Mouse (Mus musculus): ENCODE data around the gene Rnpepl1. TPM values are rescaled to one million over a fixed set of nuclear protein-coding genes. Genes with fewer than 3 reads are reported as not detected.
"Not testable (repeated sequence)": the region's sequence is repeated elsewhere in the genome, so short reads cannot be mapped to it uniquely, and the experiment has no call there.

Rnpepl1 gene
- polyA plus RNA-seq, 1 experiment from 2014 or later = 14.3 TPM

GRCm38 (mm10) chr1:92947966-92948365 lies 37.4 kb downstream of the Rnpepl1 start:
- no peak overlapping the region for H3K4me2 ChIP-seq (ENCODE audit: low read depth, low read length)
- 94% methylated on average over 3 of the region's 3 CpGs for WGBS
- no peaks in the 10 kb centered on the region for H3K27me3 ChIP-seq (replicated peaks; ENCODE audit: control insufficient read depth, insufficient read depth, low read length)
- no peak for ATAC-seq
- peaks cover 9% of the 10 kb centered on the region; the same call in 1 of the 2 replicates for H3K36me3 ChIP-seq (ENCODE audit: control insufficient read depth, insufficient read depth, low read length)
- no peaks in the 10 kb centered on the region for H3K9me3 ChIP-seq (ENCODE audit: control insufficient read depth, low read length)
- no peak overlapping the region for H3K9ac ChIP-seq (ENCODE audit: low read depth, low read length)
- peaks cover 15% of the 10 kb centered on the region; the same call in 1 of the 2 replicates for H3K4me1 ChIP-seq (ENCODE audit: control insufficient read depth, insufficient read depth, low read length)
- H3K4me3 ChIP-seq (ENCODE audit: low read length) = no peak overlapping the region
- H3K27ac ChIP-seq (ENCODE audit: low read length) = no peak overlapping the region

- WGBS = 57% methylated on average over 6 of the region's 6 CpGs
- peaks cover 5% of the 10 kb centered on the region; the same call in 1 of the 2 replicates for H3K36me3 ChIP-seq (ENCODE audit: control insufficient read depth, insufficient read depth, low read length)
- H3K9ac ChIP-seq (ENCODE audit: low read depth, low read length) = peak overlapping the region; percentile 59
- no peaks in the 10 kb centered on the region for H3K9me3 ChIP-seq (ENCODE audit: control insufficient read depth, low read length)
- 0 out of 2 replicates have a peak, but pooled peaks have one; percentile 8 for ATAC-seq
- peak overlapping the region; percentile 55 for H3K4me2 ChIP-seq (ENCODE audit: low read depth, low read length)
- H3K4me3 ChIP-seq (ENCODE audit: low read length) = peak overlapping the region; percentile 49
- H3K27ac ChIP-seq (ENCODE audit: low read length) = peak overlapping the region; percentile 77
- H3K27me3 ChIP-seq (replicated peaks; ENCODE audit: control insufficient read depth, insufficient read depth, low read length) = no peaks in the 10 kb centered on the region
- peaks cover 15% of the 10 kb centered on the region; the same call in 1 of the 2 replicates for H3K4me1 ChIP-seq (ENCODE audit: control insufficient read depth, insufficient read depth, low read length)
Measured at GRCm38 (mm10) chr1:92949426-92949825, 38.8 kb downstream of the Rnpepl1 start.

DNA sequence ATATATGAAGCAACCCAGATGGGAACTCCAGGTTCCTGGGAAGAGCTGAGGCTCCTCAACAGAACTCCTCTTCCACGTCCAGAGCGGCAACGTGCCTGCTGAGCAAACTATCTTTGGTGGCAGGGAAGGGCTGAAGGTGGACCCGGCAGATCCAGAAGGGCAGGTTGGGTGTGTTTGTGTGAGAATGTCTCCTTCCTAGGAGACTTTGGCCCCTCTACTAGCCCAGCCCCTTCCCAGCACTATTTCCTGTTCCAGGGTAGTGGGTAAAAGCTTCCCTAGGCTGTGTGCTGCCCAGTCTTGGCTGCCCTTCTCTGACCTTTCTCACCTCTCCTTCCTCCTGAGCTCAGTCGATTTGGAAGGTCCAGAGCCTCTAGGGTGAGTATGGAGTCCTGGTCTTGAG lies 40.0 kb downstream of the Rnpepl1 start, which contains the start of gene Gpr35:
TSS of gene Gpr35 (plus strand) at position 259 of the 400 bp plus-strand sequence.
- peak within 1 kb of the TSS; percentile 49 for H3K4me3 ChIP-seq (ENCODE audit: low read length)
- H3K36me3 ChIP-seq (ENCODE audit: control insufficient read depth, insufficient read depth, low read length) = peaks cover 5% of the 10 kb centered on the region; the same call in 1 of the 2 replicates
- WGBS = 54% methylated on average over 5 of the region's 5 CpGs
- H3K9ac ChIP-seq (ENCODE audit: low read depth, low read length) = peak within 1 kb of the TSS; percentile 68
- no peaks in the 10 kb centered on the region for H3K9me3 ChIP-seq (ENCODE audit: control insufficient read depth, low read length)
- ATAC-seq = peak; percentile 95
- H3K4me2 ChIP-seq (ENCODE audit: low read depth, low read length) = peak within 1 kb of the TSS; percentile 55
- H3K4me1 ChIP-seq (ENCODE audit: control insufficient read depth, insufficient read depth, low read length) = peaks cover 15% of the 10 kb centered on the region; the same call in 1 of the 2 replicates
- H3K27ac ChIP-seq (ENCODE audit: low read length) = peak within 1 kb of the TSS; percentile 77
- no peaks in the 10 kb centered on the region for H3K27me3 ChIP-seq (replicated peaks; ENCODE audit: control insufficient read depth, insufficient read depth, low read length)

DNA sequence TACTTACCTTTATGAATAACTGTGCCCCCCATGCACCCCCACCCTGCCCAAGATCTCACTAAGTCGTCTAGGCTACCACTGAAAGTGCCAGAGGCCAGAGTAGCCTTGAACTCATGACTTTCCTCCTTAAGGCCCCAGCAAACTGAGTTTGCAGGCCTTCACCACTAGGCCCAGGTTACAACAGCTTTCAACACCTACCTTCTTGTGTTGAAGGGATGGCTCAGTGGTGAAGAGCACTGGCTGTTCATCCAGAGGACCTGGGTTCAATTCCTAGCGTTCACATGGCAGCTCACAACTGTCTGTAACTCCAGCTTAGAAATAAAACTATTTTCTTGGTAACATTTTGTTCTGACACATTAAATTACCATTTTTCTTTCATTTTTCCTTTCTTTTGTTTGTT lies 43.1 kb downstream of the Rnpepl1 start:
- 62% methylated on average over 2 of the region's 2 CpGs for WGBS
- H3K27me3 ChIP-seq (replicated peaks; ENCODE audit: control insufficient read depth, insufficient read depth, low read length) = no peaks in the 10 kb centered on the region
- H3K9ac ChIP-seq (ENCODE audit: low read depth, low read length) = no peak overlapping the region
- peaks cover 4% of the 10 kb centered on the region for H3K4me1 ChIP-seq (ENCODE audit: control insufficient read depth, insufficient read depth, low read length)
- H3K4me3 ChIP-seq (ENCODE audit: low read length) = no peak overlapping the region
- H3K9me3 ChIP-seq (ENCODE audit: control insufficient read depth, low read length) = no peaks in the 10 kb centered on the region
- no peak overlapping the region for H3K4me2 ChIP-seq (ENCODE audit: low read depth, low read length)
- ATAC-seq = no peak
- no peaks in the 10 kb centered on the region; the same call in 1 of the 2 replicates for H3K36me3 ChIP-seq (ENCODE audit: control insufficient read depth, insufficient read depth, low read length)
- no peak overlapping the region for H3K27ac ChIP-seq (ENCODE audit: low read length)

- H3K36me3 ChIP-seq (ENCODE audit: control insufficient read depth, insufficient read depth, low read length); H3K9ac ChIP-seq (ENCODE audit: low read depth, low read length); H3K9me3 ChIP-seq (ENCODE audit: control insufficient read depth, low read length); H3K27me3 ChIP-seq (replicated peaks; ENCODE audit: control insufficient read depth, insufficient read depth, low read length); H3K27ac ChIP-seq (ENCODE audit: low read length); H3K4me1 ChIP-seq (ENCODE audit: control insufficient read depth, insufficient read depth, low read length): not testable (repeated sequence)
- WGBS = 3% methylated on average over 11 of the region's 11 CpGs
- peak overlapping the region; percentile 16; the same call in 1 of the 2 replicates for H3K4me3 ChIP-seq (ENCODE audit: low read length)
- peak overlapping the region; percentile 27; the same call in 1 of the 2 replicates for H3K4me2 ChIP-seq (ENCODE audit: low read depth, low read length)
- ATAC-seq = peak; percentile 57
Measured at GRCm38 (mm10) chr1:92956571-92957335, 46.2 kb downstream of the Rnpepl1 start.

GRCm38 (mm10) chr1:92958999-92959398 lies 48.4 kb downstream of the Rnpepl1 start:
- H3K9me3 ChIP-seq (ENCODE audit: control insufficient read depth, low read length) = no peaks in the 10 kb centered on the region
- H3K27me3 ChIP-seq (replicated peaks; ENCODE audit: control insufficient read depth, insufficient read depth, low read length) = no peaks in the 10 kb centered on the region
- H3K9ac ChIP-seq (ENCODE audit: low read depth, low read length) = no peak overlapping the region
- no peak overlapping the region for H3K4me2 ChIP-seq (ENCODE audit: low read depth, low read length)
- no peaks in the 10 kb centered on the region for H3K36me3 ChIP-seq (ENCODE audit: control insufficient read depth, insufficient read depth, low read length)
- no peak overlapping the region for H3K27ac ChIP-seq (ENCODE audit: low read length)
- WGBS = 81% methylated on average over 1 of the region's 1 CpGs
- ATAC-seq = no peak
- no peak overlapping the region for H3K4me3 ChIP-seq (ENCODE audit: low read length)
- H3K4me1 ChIP-seq (ENCODE audit: control insufficient read depth, insufficient read depth, low read length) = no peaks in the 10 kb centered on the region; the same call in 1 of the 2 replicates

DNA sequence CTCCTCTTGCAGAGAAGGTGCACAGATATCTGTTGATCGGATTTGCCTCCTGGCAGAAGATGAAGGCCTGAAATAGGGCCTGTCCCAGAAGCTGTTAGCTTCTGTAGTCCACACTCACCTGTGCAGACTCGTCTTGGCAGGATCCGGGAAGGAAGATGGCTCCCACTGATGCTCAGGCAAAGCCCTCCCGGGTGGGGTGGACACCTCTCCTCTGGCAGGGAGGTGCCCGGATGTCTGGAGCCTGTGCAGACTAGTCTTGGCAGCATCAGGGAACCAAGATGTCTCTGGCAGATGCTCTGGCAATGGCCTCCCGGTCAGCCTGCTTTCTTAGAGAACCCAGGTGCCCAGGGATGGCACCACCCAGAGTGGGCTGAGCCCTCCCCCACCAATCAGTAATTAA lies 60.2 kb downstream of the Rnpepl1 start:
- H3K4me2 ChIP-seq (ENCODE audit: low read depth, low read length); H3K27me3 ChIP-seq (replicated peaks; ENCODE audit: control insufficient read depth, insufficient read depth, low read length); H3K9ac ChIP-seq (ENCODE audit: low read depth, low read length); H3K36me3 ChIP-seq (ENCODE audit: control insufficient read depth, insufficient read depth, low read length); H3K27ac ChIP-seq (ENCODE audit: low read length); H3K9me3 ChIP-seq (ENCODE audit: control insufficient read depth, low read length); ATAC-seq; H3K4me3 ChIP-seq (ENCODE audit: low read length); H3K4me1 ChIP-seq (ENCODE audit: control insufficient read depth, insufficient read depth, low read length): not testable (repeated sequence)
- 88% methylated on average over 6 of the region's 6 CpGs for WGBS

- WGBS = 82% methylated on average over 7 of the region's 7 CpGs
- no peak for ATAC-seq
- Histone ChIP-seq H3K9me3 (ENCODE audit: control insufficient read depth, low read length) (no peaks in the 10 kb centered on the region), H3K9ac (ENCODE audit: low read depth, low read length) (no peak overlapping the region), H3K27me3 (replicated peaks; ENCODE audit: control insufficient read depth, insufficient read depth, low read length) (no peaks in the 10 kb centered on the region), H3K27ac (ENCODE audit: low read length) (no peak overlapping the region), H3K4me3 (ENCODE audit: low read length) (no peak overlapping the region), H3K4me1 (ENCODE audit: control insufficient read depth, insufficient read depth, low read length) (peaks cover 3% of the 10 kb centered on the region; the same call in 1 of the 2 replicates), H3K4me2 (ENCODE audit: low read depth, low read length) (no peak overlapping the region), H3K36me3 (ENCODE audit: control insufficient read depth, insufficient read depth, low read length) (peaks cover 2% of the 10 kb centered on the region; the same call in 1 of the 2 replicates)
Measured at GRCm38 (mm10) chr1:92971879-92972795, 61.6 kb downstream of the Rnpepl1 start.

- no peak overlapping the region for H3K27ac ChIP-seq (ENCODE audit: low read length)
- no peak overlapping the region for H3K4me2 ChIP-seq (ENCODE audit: low read depth, low read length)
- no peak overlapping the region for H3K4me3 ChIP-seq (ENCODE audit: low read length)
- H3K4me1 ChIP-seq (ENCODE audit: control insufficient read depth, insufficient read depth, low read length) = peaks cover 3% of the 10 kb centered on the region; the same call in 1 of the 2 replicates
- H3K9me3 ChIP-seq (ENCODE audit: control insufficient read depth, low read length) = no peaks in the 10 kb centered on the region
- no peaks in the 10 kb centered on the region for H3K27me3 ChIP-seq (replicated peaks; ENCODE audit: control insufficient read depth, insufficient read depth, low read length)
- H3K36me3 ChIP-seq (ENCODE audit: control insufficient read depth, insufficient read depth, low read length) = peaks cover 2% of the 10 kb centered on the region; the same call in 1 of the 2 replicates
- ATAC-seq = no peak; the same call in 1 of the 2 replicates
- WGBS = 53% methylated on average over 1 of the region's 1 CpGs
- no peak overlapping the region for H3K9ac ChIP-seq (ENCODE audit: low read depth, low read length)
Measured at GRCm38 (mm10) chr1:92972854-92973253, 62.3 kb downstream of the Rnpepl1 start.
